Mouse (Mus musculus): Measurements from ENCODE around the gene Gm20388. TPM values are rescaled to one million over a fixed set of nuclear protein-coding genes. Genes with fewer than 3 reads are reported as not detected.

The Gm20388 gene
- polyA plus RNA-seq, 1 experiment: 0.36 TPM

DNA sequence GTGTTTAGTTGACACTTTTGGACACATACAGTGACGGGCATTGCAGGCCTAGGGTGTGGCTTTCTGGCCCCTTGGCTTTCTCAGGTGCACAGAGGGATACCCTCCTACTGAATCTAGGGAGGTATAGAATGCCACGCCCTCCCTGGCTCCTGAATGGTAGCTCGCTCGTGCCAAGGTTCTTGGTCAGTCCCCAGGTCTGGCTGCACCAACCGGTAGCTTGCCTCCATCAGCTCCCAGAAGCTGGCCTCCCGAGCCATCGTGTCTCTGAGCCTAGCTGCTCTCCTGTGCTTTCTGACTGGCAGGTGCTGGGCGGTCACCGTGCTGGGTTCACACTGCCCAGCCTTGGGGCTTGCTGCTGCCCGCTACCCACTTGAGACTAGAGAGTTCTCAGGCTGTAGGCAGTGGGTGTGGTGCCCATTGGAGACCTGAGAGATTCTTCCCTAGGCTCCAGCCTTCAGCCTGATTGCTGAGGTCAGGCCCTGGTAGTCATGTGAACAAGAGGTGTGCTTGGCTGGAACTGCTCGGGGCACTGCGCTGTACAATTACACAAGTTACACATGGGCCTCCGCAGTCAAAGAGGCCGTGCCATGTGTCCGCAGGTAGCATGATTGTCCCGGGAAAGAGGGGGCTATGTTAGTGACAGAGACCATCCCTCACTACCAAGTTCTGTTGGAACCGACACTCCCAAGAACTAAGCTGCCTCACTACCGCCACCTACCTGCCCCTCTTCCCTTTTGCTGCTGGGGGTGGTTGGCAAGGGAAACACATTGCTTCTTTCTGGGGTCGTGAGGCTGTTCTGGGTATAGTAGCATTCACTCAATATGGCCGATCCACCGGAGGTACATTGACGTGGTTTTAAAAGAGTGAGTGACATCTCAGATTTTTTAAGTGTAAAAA lies 651.1 kb downstream of the Gm20388 start:
- H3K27me3 ChIP-seq (ENCODE audit: control insufficient read depth): no peaks in the 10 kb centered on the region
- peaks cover 100% of the 10 kb centered on the region for H3K36me3 ChIP-seq (ENCODE audit: control insufficient read depth)
- TF ChIP-seq TAL1 (IDR thresholded peaks at IDR 0.05; ENCODE audit: low read length): no peak
- no peak for TF ChIP-seq GATA1 (IDR thresholded peaks at IDR 0.05; ENCODE audit: low read length)
- no peak overlapping the region for H3K4me3 ChIP-seq (replicated peaks)
- H3K4me1 ChIP-seq (ENCODE audit: control insufficient read depth): peaks cover 60% of the 10 kb centered on the region
- no peaks in the 10 kb centered on the region for H3K9me3 ChIP-seq (ENCODE audit: control insufficient read depth, low read length)

DNA sequence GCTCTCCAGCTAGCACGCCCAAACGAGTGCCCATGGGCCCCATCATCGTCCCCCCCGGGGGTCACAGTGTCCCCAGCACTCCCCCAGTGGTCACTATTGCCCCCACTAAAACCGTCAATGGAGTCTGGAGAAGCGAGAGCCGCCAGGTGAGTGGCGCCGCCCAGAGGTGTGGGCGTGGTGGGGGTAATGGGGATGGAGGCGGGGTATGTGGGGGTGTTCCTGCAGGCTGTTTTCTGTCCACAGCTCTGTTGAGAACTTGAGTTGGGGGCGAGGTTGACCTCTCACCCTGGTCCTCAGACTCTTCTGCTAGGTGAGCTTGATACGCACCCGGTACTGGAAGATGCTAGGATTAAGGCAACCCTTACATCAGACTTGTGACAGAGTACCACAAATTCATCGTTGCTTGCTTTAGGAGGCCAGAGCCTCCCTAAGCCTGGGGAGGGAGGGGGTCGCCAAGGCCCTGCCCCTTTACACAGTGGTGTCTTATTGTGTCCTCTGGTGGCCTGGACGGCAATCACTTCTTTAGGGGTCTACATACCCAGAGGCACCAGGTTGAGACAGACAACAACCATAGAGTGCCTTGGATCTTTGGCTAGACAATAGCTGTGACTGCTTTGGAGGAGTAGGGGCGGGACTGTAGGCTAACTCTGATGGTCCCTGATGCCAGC lies 652.2 kb downstream of the Gm20388 start:
- Histone ChIP-seq H3K4me1 (ENCODE audit: control insufficient read depth) (peaks cover 50% of the 10 kb centered on the region), H3K36me3 (ENCODE audit: control insufficient read depth) (peaks cover 100% of the 10 kb centered on the region), H3K27me3 (ENCODE audit: control insufficient read depth) (no peaks in the 10 kb centered on the region), H3K9me3 (ENCODE audit: control insufficient read depth, low read length) (peaks cover 5% of the 10 kb centered on the region; the same call in 1 of the 2 replicates), H3K4me3 (replicated peaks) (no peak overlapping the region)
- TF ChIP-seq GATA1 (IDR thresholded peaks at IDR 0.05; ENCODE audit: low read length) (no peak), TAL1 (IDR thresholded peaks at IDR 0.05; ENCODE audit: low read length) (no peak)

DNA sequence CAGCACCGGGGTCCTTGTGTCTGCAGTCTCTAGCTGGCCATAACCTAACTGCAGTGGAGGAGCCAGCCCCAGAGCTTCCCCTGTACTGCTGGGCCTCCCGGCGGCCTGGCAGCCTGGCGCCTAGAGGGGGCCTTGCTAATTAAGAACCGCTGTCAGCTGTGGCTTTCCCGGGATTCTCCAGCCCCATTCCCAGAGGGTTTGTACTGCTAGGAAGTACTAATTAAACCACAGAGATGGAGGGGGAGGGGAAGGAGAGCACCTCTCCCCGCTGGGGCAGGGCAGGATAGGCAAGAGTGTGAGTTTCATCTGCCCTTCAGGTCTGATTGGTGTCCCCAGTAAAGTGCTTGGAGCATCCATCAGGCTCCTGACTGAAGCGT lies 652.7 kb downstream of the Gm20388 start:
- H3K4me3 ChIP-seq (replicated peaks): no peak overlapping the region
- H3K4me1 ChIP-seq (ENCODE audit: control insufficient read depth): peaks cover 49% of the 10 kb centered on the region
- H3K36me3 ChIP-seq (ENCODE audit: control insufficient read depth): peaks cover 100% of the 10 kb centered on the region
- TF ChIP-seq GATA1 (IDR thresholded peaks at IDR 0.05; ENCODE audit: low read length) (no peak), TAL1 (IDR thresholded peaks at IDR 0.05; ENCODE audit: low read length) (no peak)
- H3K27me3 ChIP-seq (ENCODE audit: control insufficient read depth): no peaks in the 10 kb centered on the region
- H3K9me3 ChIP-seq (ENCODE audit: control insufficient read depth, low read length): peaks cover 9% of the 10 kb centered on the region; the same call in 1 of the 2 replicates

DNA sequence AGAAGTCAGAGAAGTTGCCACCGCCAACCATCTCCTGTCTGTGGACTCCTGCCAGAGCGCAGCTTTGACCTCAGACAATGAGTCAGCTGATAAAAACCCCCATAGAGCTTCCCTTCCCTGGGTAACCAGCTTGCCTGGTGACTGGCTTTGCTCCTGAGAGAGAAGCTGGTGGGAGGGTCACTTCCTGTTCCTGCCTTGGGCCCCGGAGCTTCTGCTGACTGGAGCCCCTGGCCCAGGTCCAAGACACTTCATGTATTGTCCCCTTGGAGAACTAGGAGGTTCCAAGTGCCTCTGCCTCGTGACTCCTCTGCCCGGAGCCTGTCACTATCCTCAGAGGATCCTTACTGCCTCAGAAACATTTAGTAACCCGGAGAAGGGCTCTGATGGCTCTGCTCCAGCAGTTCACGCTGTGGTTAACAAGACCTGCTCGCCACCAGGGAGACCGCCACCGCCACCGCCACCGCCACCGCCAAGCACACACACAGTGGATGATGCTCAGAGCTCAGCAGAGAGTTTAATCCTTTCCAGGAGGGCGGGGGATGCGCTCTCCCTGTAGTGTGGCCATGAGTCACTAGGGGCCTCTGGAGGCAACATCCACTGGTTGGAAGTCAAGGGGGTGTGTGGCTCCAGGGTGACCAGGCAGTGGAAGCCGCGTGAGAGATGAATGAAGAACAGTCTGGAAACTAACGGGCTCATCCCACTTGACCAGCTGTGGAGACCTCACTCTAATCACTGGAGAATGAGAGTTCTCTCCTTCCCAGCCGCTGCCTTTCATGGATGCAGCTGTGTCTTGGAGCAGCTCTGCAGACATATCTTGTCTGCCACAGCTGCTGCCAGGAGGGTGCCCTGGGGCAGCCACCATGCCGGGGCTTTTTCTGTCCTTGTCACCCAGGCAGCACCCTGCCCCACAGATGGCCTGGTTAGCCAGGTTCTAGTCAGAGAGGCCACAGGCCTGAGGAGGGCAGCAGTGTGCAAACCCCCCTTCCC lies 653.5 kb downstream of the Gm20388 start:
- H3K9me3 ChIP-seq (ENCODE audit: control insufficient read depth, low read length): peaks cover 10% of the 10 kb centered on the region; the same call in 1 of the 2 replicates
- H3K4me3 ChIP-seq (replicated peaks): no peak overlapping the region
- no peaks in the 10 kb centered on the region for H3K27me3 ChIP-seq (ENCODE audit: control insufficient read depth)
- peaks cover 100% of the 10 kb centered on the region for H3K36me3 ChIP-seq (ENCODE audit: control insufficient read depth)
- H3K4me1 ChIP-seq (ENCODE audit: control insufficient read depth): peaks cover 46% of the 10 kb centered on the region
- TF ChIP-seq GATA1 (IDR thresholded peaks at IDR 0.05; ENCODE audit: low read length) (no peak), TAL1 (IDR thresholded peaks at IDR 0.05; ENCODE audit: low read length) (no peak)

DNA sequence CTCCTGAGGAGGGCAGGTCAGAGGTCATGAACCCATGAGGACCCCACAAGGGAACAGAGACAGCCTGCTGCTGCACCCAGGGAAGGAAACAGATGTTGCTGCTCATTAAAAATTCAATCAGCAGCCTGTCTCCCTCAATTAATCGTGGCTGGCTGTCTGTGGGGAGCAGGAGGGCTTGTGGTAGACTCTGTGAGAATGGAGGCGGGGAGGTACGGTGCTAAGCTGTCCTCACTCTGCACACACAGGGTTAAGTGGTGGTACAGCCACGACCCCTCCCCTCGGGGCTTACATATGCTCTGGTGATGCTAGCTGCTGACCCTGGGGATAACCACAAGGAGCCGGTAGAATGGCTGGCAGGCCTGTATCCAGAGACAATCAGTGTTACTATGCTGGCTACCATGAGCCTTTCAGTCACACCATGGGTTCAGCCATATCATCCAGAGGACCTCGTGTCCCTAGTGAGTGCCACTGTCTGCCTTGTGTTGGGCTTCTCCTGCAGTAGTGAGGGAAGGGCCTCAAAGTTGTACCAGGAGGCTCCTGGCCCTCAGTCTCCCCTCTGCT lies 654.6 kb downstream of the Gm20388 start:
- H3K9me3 ChIP-seq (ENCODE audit: control insufficient read depth, low read length): peaks cover 10% of the 10 kb centered on the region; the same call in 1 of the 2 replicates
- no peaks in the 10 kb centered on the region for H3K27me3 ChIP-seq (ENCODE audit: control insufficient read depth)
- H3K4me3 ChIP-seq (replicated peaks): no peak overlapping the region
- TF ChIP-seq TAL1 (IDR thresholded peaks at IDR 0.05; ENCODE audit: low read length): no peak
- no peak for TF ChIP-seq GATA1 (IDR thresholded peaks at IDR 0.05; ENCODE audit: low read length)
- H3K36me3 ChIP-seq (ENCODE audit: control insufficient read depth): peaks cover 100% of the 10 kb centered on the region
- H3K4me1 ChIP-seq (ENCODE audit: control insufficient read depth): peaks cover 45% of the 10 kb centered on the region

DNA sequence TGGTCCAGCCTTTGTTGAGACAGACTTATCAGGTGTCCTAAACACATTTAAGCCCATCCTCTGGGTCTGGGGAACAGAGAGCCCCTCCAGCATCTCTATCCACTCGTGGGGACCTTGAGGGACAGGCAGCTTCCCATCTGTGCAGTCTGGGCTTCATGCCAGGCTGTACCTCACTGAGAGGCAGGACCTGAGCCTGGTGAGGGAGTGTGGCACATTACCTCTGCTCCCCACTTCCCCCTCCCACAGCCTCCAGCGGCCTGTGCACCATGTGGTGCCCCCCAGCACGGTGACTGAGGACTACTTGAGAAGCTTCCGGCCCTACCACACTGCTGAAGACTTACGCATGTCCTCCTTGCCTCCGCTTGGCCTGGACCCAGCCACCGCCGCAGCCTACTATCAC lies 656.0 kb downstream of the Gm20388 start:
- Histone ChIP-seq H3K4me3 (replicated peaks) (no peak overlapping the region), H3K9me3 (ENCODE audit: control insufficient read depth, low read length) (peaks cover 10% of the 10 kb centered on the region; the same call in 1 of the 2 replicates), H3K4me1 (ENCODE audit: control insufficient read depth) (peaks cover 30% of the 10 kb centered on the region), H3K36me3 (ENCODE audit: control insufficient read depth) (peaks cover 100% of the 10 kb centered on the region), H3K27me3 (ENCODE audit: control insufficient read depth) (no peaks in the 10 kb centered on the region)
- TF ChIP-seq GATA1 (IDR thresholded peaks at IDR 0.05; ENCODE audit: low read length): no peak
- TF ChIP-seq TAL1 (IDR thresholded peaks at IDR 0.05; ENCODE audit: low read length): no peak

DNA sequence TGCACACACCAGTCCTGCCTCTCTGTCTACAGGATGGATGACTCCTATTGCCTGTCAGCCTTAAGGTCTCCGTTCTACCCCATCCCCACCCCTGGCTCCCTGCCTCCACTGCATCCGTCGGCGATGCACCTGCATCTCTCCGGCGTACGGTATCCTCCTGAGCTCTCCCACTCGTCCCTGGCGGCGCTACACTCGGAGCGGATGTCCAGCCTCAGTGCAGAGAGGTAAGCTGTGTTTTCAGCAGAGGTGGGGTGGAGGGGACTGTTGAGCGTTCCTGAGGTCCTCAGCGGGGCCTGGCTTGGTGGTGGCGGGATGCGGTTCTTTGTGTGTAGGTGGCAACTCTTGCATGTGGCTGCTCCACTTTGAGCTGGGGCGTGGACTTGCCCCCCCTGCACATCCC lies 657.1 kb downstream of the Gm20388 start:
- peaks cover 22% of the 10 kb centered on the region for H3K4me1 ChIP-seq (ENCODE audit: control insufficient read depth)
- H3K36me3 ChIP-seq (ENCODE audit: control insufficient read depth): peaks cover 100% of the 10 kb centered on the region
- no peaks in the 10 kb centered on the region for H3K27me3 ChIP-seq (ENCODE audit: control insufficient read depth)
- peaks cover 10% of the 10 kb centered on the region; the same call in 1 of the 2 replicates for H3K9me3 ChIP-seq (ENCODE audit: control insufficient read depth, low read length)
- TF ChIP-seq GATA1 (IDR thresholded peaks at IDR 0.05; ENCODE audit: low read length) (no peak), TAL1 (IDR thresholded peaks at IDR 0.05; ENCODE audit: low read length) (no peak)
- no peak overlapping the region for H3K4me3 ChIP-seq (replicated peaks)

DNA sequence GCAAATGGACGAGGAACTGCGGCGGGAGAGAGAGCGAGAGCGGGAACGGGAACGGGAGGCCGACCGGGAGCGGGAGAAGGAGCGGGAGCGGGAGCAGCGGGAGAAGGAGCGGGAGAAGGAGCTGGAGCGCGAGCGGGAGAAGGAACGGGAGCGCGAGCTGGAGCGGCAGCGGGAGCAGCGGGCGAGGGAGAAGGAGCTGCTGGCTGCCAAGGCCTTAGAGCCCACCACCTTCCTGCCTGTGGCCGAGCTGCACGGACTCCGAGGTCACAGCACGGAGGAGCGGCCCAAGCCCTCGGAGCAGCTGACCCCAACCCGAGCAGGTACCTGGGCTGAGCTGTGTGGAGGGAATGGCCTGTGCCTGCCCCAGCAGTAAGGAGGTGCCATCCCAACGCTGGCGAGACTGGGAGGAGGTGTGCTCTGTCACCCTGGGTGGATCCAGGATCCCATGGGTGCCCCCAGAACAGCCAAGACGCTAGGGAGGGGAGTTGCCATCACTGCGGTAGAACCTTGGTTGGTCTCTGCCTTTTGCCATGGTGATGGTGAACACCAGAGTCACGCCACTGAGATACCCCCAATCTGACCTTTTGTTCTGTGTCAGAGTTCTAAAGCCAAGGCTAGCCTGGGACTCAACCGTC lies 657.6 kb downstream of the Gm20388 start:
- TF ChIP-seq TAL1 (IDR thresholded peaks at IDR 0.05; ENCODE audit: low read length) (no peak), GATA1 (IDR thresholded peaks at IDR 0.05; ENCODE audit: low read length) (no peak)
- Histone ChIP-seq H3K4me3 (replicated peaks) (no peak overlapping the region), H3K27me3 (ENCODE audit: control insufficient read depth) (no peaks in the 10 kb centered on the region), H3K4me1 (ENCODE audit: control insufficient read depth) (peaks cover 17% of the 10 kb centered on the region), H3K9me3 (ENCODE audit: control insufficient read depth, low read length) (peaks cover 10% of the 10 kb centered on the region; the same call in 1 of the 2 replicates), H3K36me3 (ENCODE audit: control insufficient read depth) (peaks cover 100% of the 10 kb centered on the region)

Data from erythroblast, embryonic 14.5 days (primary cell).